In the genomic region with DNA sequence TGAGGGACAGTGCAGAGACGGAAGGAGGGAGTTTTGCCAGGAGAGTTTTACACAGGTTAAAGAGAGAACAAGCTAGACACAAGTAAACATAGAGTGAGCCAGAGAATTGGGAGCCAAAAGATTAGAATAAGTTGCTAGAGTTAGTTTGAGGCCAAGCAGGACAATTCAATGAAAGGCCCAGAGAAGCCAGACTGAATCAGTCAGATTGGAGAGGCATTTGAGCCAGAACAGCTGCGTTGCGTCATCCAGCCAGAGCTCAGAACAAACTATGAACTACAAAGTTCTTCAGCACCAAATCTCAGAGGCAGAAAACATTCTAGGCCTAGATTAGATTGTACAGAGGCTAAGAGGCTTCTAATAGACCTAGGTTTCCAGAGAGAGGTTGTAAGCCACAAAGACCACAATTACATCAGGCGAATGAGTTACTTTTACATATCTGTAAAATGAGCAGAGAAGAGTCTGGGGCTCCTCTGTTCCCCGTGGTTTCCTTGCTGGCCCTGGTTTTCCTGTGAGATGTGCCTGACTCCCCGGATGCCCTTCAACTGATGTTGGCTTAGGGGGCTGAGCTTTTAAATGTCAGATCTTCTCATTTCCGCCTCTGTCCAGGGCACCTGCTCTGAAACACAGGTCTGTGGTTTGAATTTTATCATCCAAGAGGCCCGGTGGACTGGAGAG, we compare ENCODE assay signal across 22 mouse cellular contexts. TPM values are rescaled to one million over a fixed set of nuclear protein-coding genes. Genes with fewer than 3 reads are reported as not detected.
DNase-seq lines count a peak whose midpoint lies in the region; ATAC-seq and TF ChIP-seq lines count a peak whose summit lies in the region.
"Had no signal": no experiment of that assay in that cellular context is flagged by ENCODE, and none has a peak within 500 bp of the region (broad histone marks: within the 10 kb centered on the region; RNA-seq: fewer than 3 reads in every experiment).

No protein-coding gene starts in this region.

- no peak for ATAC-seq in lung, embryonic 14.5 days (ENCODE audit: insufficient read depth)
- ATAC-seq in CD4-positive, CD25-positive, alpha-beta regulatory T cell, adult 4 months: peak; percentile 74

- no peak overlapping the region for H3K9ac ChIP-seq in lung, embryonic 14.5 days
- H3K9ac ChIP-seq: forebrain, embryonic 12.5 days; liver, embryonic 13.5 days; lung, embryonic 15.5 days had no signal

- H3K36me3 ChIP-seq in lung, embryonic 14.5 days (ENCODE audit: insufficient read depth): no peaks in the 10 kb centered on the region
- H3K36me3 ChIP-seq: embryonic facial prominence, embryonic 10.5 days; forebrain, embryonic 12.5 days; liver, embryonic 13.5 days; lung, embryonic 15.5 days had no signal

- H3K4me3 ChIP-seq in lung, embryonic 14.5 days (ENCODE audit: low read depth, low read length): no peak overlapping the region
- H3K4me3 ChIP-seq in bone marrow macrophage, adult 2 months (ENCODE audit: insufficient read depth, low read length): no peak overlapping the region
- H3K4me3 ChIP-seq: embryonic facial prominence, embryonic 10.5 days; forebrain, embryonic 12.5 days; liver, embryonic 13.5 days; lung, embryonic 15.5 days had no signal

- TF ChIP-seq CTCF in lung, embryonic 14.5 days (IDR thresholded peaks at IDR 0.05; ENCODE audit: low read depth): no peak
- no peak for TF ChIP-seq CTCF in bone marrow macrophage, adult 2 months (IDR thresholded peaks at IDR 0.05; ENCODE audit: low read depth, low read length)

- H3K27ac ChIP-seq in lung, embryonic 14.5 days (ENCODE audit: low read depth): no peak overlapping the region
- H3K27ac ChIP-seq in bone marrow macrophage, adult 2 months (ENCODE audit: insufficient read depth, low read depth, low read length): peak overlapping the region; percentile 73
- H3K27ac ChIP-seq: embryonic facial prominence, embryonic 10.5 days; forebrain, embryonic 12.5 days; liver, embryonic 13.5 days; lung, embryonic 15.5 days; stomach, postnatal 0 days had no signal

- H3K9me3 ChIP-seq in lung, embryonic 14.5 days (ENCODE audit: low read depth, low read length): no peaks in the 10 kb centered on the region
- H3K9me3 ChIP-seq: embryonic facial prominence, embryonic 10.5 days; forebrain, embryonic 12.5 days; liver, embryonic 13.5 days; lung, embryonic 15.5 days had no signal

- no peaks in the 10 kb centered on the region for H3K4me1 ChIP-seq in lung, embryonic 14.5 days (ENCODE audit: insufficient read depth)
- H3K4me1 ChIP-seq in bone marrow macrophage, adult 2 months (ENCODE audit: control insufficient read depth, insufficient read depth, low read length): peaks cover 59% of the 10 kb centered on the region
- H3K4me1 ChIP-seq: embryonic facial prominence, embryonic 10.5 days; forebrain, embryonic 12.5 days; liver, embryonic 13.5 days; lung, embryonic 15.5 days had no signal

- no peak for TF ChIP-seq POLR2A in bone marrow macrophage, adult 2 months (IDR thresholded peaks at IDR 0.05; ENCODE audit: borderline replicate concordance, low read depth, low read length)

- DNase-seq in lung, embryonic 14.5 days: peak; percentile 38
- DNase-seq in lung, postnatal 25 days (ENCODE audit: low spot score): no peak
- DNase-seq in thymus, postnatal 14 days: peak; percentile 33
- DNase-seq in layer of hippocampus, adult 11-12 months (ENCODE audit: low spot score): no peak
- DNase-seq in MN1 (ENCODE audit: low spot score): no peak
- DNase-seq in retina, embryonic 14.5 days (ENCODE audit: low spot score): no peak
- DNase-seq: adrenal gland, postnatal 25 days; cerebellum, adult 2 months; kidney, adult 8-10 months; liver, embryonic 13.5 days had no signal

- no peak overlapping the region for H3K4me2 ChIP-seq in lung, embryonic 14.5 days
- H3K4me2 ChIP-seq: forebrain, embryonic 12.5 days; liver, embryonic 13.5 days; lung, embryonic 15.5 days; midbrain, embryonic 11.5 days had no signal

- no peaks in the 10 kb centered on the region for H3K27me3 ChIP-seq in lung, embryonic 14.5 days (ENCODE audit: insufficient read depth, low read length)
- H3K27me3 ChIP-seq: forebrain, embryonic 12.5 days; liver, embryonic 13.5 days; lung, embryonic 15.5 days had no signal

- 76% methylated on average over 8 of the region's 8 CpGs for WGBS in lung, embryonic 14.5 days

RNA-seq across cellular contexts. Expression of gene Gmnn, which starts 17.1 kb away (rescaled TPM):
- 134 and 135 TPM in 2 replicates for polyA plus RNA-seq in lung, embryonic 14.5 days (2014; fragmentation: Nextera tagmentation; extraction: Ambion mirVana)
- polyA plus RNA-seq in CD4-positive, CD25-positive, alpha-beta regulatory T cell, adult 4 months (2017; shearing (Covaris generic)): 10 to 100 TPM; 26.7 to 30.0 TPM
- polyA plus RNA-seq in bone marrow macrophage, adult 2 months (2012; ENCODE audit: insufficient read depth, insufficient read length, missing spikeins): 64.6 and 76.6 TPM in 2 replicates

RNA-seq across cellular contexts. Expression of gene BC005537, which starts 22.6 kb away (rescaled TPM):
- 26.9 and 32.5 TPM in 2 replicates for polyA plus RNA-seq in lung, embryonic 14.5 days (2014; fragmentation: Nextera tagmentation; extraction: Ambion mirVana)
- polyA plus RNA-seq in CD4-positive, CD25-positive, alpha-beta regulatory T cell, adult 4 months (2017; shearing (Covaris generic)): 10 to 100 TPM; 24.0 to 51.6 TPM
- polyA plus RNA-seq in bone marrow macrophage, adult 2 months (2012; ENCODE audit: insufficient read depth, insufficient read length, missing spikeins): 575 and 610 TPM in 2 replicates

RNA-seq across cellular contexts. Expression of gene Armh2, which starts 37.8 kb away (rescaled TPM):
- polyA plus RNA-seq in lung, embryonic 14.5 days (2014; fragmentation: Nextera tagmentation; extraction: Ambion mirVana): 0.30 TPM in 1 of 2 replicates, not detected in the other
- polyA plus RNA-seq in CD4-positive, CD25-positive, alpha-beta regulatory T cell, adult 4 months (2017; shearing (Covaris generic)): under 1 TPM in 1 of 2 experiments, not detected in 1; 0.38 TPM
- not detected in 2 replicates for polyA plus RNA-seq in bone marrow macrophage, adult 2 months (2012; ENCODE audit: insufficient read depth, insufficient read length, missing spikeins)
- polyA plus RNA-seq: cerebellum, adult 2 months; forebrain, embryonic 12.5 days; heart, postnatal 0 days; hindbrain, embryonic 11.5 days; limb, embryonic 11.5 days; liver, embryonic 13.5 days; lung, embryonic 15.5 days; neural tube, embryonic 14.5 days; stomach, postnatal 0 days; urinary bladder, adult 2 months had no signal

RNA-seq across cellular contexts. Expression of gene Acot13, which starts 52.5 kb away (rescaled TPM):
- polyA plus RNA-seq in lung, embryonic 14.5 days (2014; fragmentation: Nextera tagmentation; extraction: Ambion mirVana): 61.1 and 62.3 TPM in 2 replicates
- 10 to 100 TPM; 59.1 to 69.9 TPM for polyA plus RNA-seq in CD4-positive, CD25-positive, alpha-beta regulatory T cell, adult 4 months (2017; shearing (Covaris generic))
- polyA plus RNA-seq in bone marrow macrophage, adult 2 months (2012; ENCODE audit: insufficient read depth, insufficient read length, missing spikeins): 81.0 and 91.3 TPM in 2 replicates

RNA-seq across cellular contexts. Expression of gene Tdp2, which starts 52.6 kb away (rescaled TPM):
- polyA plus RNA-seq in lung, embryonic 14.5 days (2014; fragmentation: Nextera tagmentation; extraction: Ambion mirVana): 61.5 and 66.3 TPM in 2 replicates
- polyA plus RNA-seq in CD4-positive, CD25-positive, alpha-beta regulatory T cell, adult 4 months (2017; shearing (Covaris generic)): 10 to 100 TPM; 17.6 to 19.8 TPM
- polyA plus RNA-seq in bone marrow macrophage, adult 2 months (2012; ENCODE audit: insufficient read depth, insufficient read length, missing spikeins): 29.0 and 36.4 TPM in 2 replicates

Comparison
In these comparisons a context has a peak if more than half of its experiments do, and no peak if none do; other contexts are left out.
1. DNase-seq: peak in lung, embryonic 14.5 days (single experiment) and thymus, postnatal 14 days (single experiment); none in lung, postnatal 25 days (single experiment), layer of hippocampus, adult 11-12 months (single experiment), MN1 (single experiment) and retina, embryonic 14.5 days (single experiment).
2. RNA of gene BC005537, which starts 22.6 kb away (polyA plus RNA-seq): 575 to 610 TPM in bone marrow macrophage, adult 2 months; 24.0 to 51.6 TPM in CD4-positive, CD25-positive, alpha-beta regulatory T cell, adult 4 months and 26.9 to 32.5 TPM in lung, embryonic 14.5 days; every median in the first group is over 10 times any median in the second.